In the genomic region with DNA sequence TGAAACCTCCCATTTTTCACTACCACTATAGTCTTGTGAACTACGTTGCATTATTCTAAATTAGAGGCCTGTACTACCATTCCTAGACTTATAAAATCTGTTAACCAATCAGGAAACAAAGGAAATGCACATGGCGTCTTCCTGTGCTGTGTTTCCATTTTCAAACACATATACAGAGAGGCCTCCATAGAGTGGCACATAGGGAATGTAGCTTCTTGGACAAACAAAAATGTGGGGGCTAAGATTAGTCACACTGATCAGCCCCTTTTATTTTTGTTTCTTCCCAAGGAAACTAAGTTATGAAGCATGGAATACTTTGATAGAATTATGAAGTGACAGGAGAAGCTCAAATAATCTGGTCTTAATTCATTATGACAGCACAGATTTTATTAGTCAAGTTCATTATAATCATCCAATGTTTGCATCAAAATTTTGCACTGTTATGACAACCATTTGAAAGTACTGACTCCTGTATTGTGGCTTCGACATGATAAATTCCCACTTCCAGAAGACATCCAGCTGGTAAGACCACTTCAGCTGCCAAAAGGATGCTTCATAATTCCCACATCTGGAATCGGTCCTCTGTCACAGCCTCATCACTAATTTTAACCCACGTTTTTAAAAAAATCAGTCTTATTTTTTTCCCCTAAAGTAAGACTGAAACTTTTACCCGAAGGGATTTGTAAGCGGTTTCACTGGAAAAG, we compare ENCODE assay signal across 15 mouse cellular contexts.
"Had no signal": no experiment of that assay in that cellular context is flagged by ENCODE, and none has a peak within 500 bp of the region (broad histone marks: within the 10 kb centered on the region; RNA-seq: fewer than 3 reads in every experiment).

No protein-coding gene starts in this region.

- H3K4me3 ChIP-seq: limb, embryonic 13.5 days; liver, embryonic 15.5 days; midbrain, embryonic 12.5 days; neural tube, embryonic 13.5 days; stomach, embryonic 15.5 days had no signal

- H3K9ac ChIP-seq: limb, embryonic 13.5 days; liver, embryonic 15.5 days; midbrain, embryonic 12.5 days; neural tube, embryonic 13.5 days; stomach, embryonic 15.5 days had no signal

- H3K36me3 ChIP-seq: limb, embryonic 13.5 days; liver, embryonic 15.5 days; midbrain, embryonic 12.5 days; neural tube, embryonic 13.5 days; stomach, embryonic 15.5 days had no signal

- H3K4me2 ChIP-seq: limb, embryonic 13.5 days; liver, embryonic 11.5 days; liver, embryonic 15.5 days; midbrain, embryonic 12.5 days; neural tube, embryonic 13.5 days; stomach, embryonic 15.5 days had no signal

- ATAC-seq: midbrain, embryonic 16.5 days had no signal

- H3K9me3 ChIP-seq: limb, embryonic 13.5 days; liver, embryonic 15.5 days; midbrain, embryonic 12.5 days; neural tube, embryonic 13.5 days; stomach, embryonic 15.5 days had no signal

- H3K27ac ChIP-seq: kidney, postnatal 0 days; limb, embryonic 13.5 days; liver, embryonic 15.5 days; midbrain, embryonic 12.5 days; neural tube, embryonic 13.5 days; stomach, embryonic 15.5 days had no signal

- H3K27me3 ChIP-seq: limb, embryonic 13.5 days; liver, embryonic 15.5 days; midbrain, embryonic 12.5 days; neural tube, embryonic 13.5 days; stomach, embryonic 15.5 days had no signal

- H3K4me1 ChIP-seq: liver, embryonic 15.5 days; midbrain, embryonic 12.5 days; neural tube, embryonic 13.5 days; stomach, embryonic 15.5 days had no signal

- DNase-seq: kidney, adult 11 months; kidney, adult 9 months; kidney, postnatal 36 days; layer of hippocampus, adult 9-11 months; layer of hippocampus, postnatal 36 days; right cerebral cortex, postnatal 14 days; thymus, postnatal 36 days had no signal
